Mouse (Mus musculus) macrophage (primary cell): Measurements from ENCODE around the gene Ppp1r15b. TPM values are rescaled to one million over a fixed set of nuclear protein-coding genes. Genes with fewer than 3 reads are reported as not detected.

Source experiments
- H3K27ac ChIP-seq: fragments of 350-480 bp; formaldehyde crosslinking; 2 replicates; pipeline ENCODE4 v1.9.0; 2021
- H3K36me3 ChIP-seq: fragments of 350-480 bp; formaldehyde crosslinking; 2 replicates; pipeline ENCODE4 v1.9.0; 2021; ENCODE audit errors: inconsistent target
- H3K4me3 ChIP-seq: fragments of 350-480 bp; formaldehyde crosslinking; 2 replicates; pipeline ENCODE4 v1.9.0; 2021; ENCODE audit errors: inconsistent target
- H3K79me2 ChIP-seq: fragments of 350-480 bp; formaldehyde crosslinking; 2 replicates; pipeline ENCODE4 v1.9.0; 2021; ENCODE audit errors: inconsistent target
- WGBS: methylation state at CpG from one replicate; pipeline ENCODE4 v1.1.7; 2026; ENCODE audit warnings: inconsistent platforms; ENCODE audit not compliant: missing documents; 5-methylcytosine and 5-hydroxymethylcytosine counted together
- polyA plus RNA-seq: library from polyadenylated mRNA; stranded (reverse); fragments of 250-400 nt; gene quantifications from 3 replicates; pipeline ENCODE4 v1.2.4, GENCODE M21; 2018; ENCODE audit warnings: inconsistent platforms

Ppp1r15b gene
- polyA plus RNA-seq, 1 experiment from 2014 or later = 26.8 TPM

DNA sequence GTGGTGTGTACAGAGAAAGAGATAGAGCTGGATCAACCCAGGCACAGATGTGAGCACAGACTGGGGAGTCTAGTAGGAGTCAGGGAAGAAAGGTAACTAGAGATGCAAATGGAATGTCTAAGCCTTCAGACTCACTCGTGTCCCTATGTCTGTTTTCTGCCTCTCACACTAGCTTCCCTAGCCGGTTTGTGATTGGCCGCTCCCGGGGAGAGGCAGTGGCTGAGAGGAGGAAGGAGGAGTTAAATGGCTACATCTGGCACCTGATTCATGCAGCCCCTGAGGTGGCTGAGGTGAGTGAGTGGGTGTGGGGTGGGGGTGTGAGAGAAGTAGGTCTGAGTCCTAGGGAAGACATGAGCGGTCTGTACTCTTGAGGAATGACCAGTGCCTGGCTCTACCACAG lies 28.8 kb upstream of the Ppp1r15b start:
- Histone ChIP-seq H3K79me2 (no peaks in the 10 kb centered on the region), H3K36me3 (no peaks in the 10 kb centered on the region), H3K27ac (no peak overlapping the region), H3K4me3 (no peak overlapping the region)
- 90% methylated on average over 5 of the region's 5 CpGs for WGBS

DNA sequence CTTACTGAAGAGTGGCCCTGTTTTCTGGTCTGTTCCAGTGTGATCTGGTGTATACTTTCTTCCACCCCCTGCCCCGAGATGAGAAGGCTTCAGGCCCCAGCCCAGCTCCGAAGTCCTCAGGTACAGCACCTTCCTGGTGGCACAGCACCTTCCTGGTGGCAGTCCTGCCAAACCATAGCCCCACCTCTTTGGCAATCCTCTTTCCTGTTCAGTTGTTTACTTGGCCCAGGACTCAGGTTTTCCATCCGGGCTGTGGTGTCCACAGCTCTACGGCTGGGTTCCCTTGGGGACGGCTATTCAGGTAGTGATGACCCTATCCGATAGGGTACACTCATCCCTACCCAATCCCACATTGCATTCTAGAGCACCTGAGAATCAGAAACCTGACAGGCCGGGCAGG lies 27.6 kb upstream of the Ppp1r15b start:
- 91% methylated on average over 7 of the region's 7 CpGs for WGBS
- no peak overlapping the region for H3K4me3 ChIP-seq
- H3K36me3 ChIP-seq = no peaks in the 10 kb centered on the region
- H3K79me2 ChIP-seq = no peaks in the 10 kb centered on the region
- no peak overlapping the region for H3K27ac ChIP-seq

DNA sequence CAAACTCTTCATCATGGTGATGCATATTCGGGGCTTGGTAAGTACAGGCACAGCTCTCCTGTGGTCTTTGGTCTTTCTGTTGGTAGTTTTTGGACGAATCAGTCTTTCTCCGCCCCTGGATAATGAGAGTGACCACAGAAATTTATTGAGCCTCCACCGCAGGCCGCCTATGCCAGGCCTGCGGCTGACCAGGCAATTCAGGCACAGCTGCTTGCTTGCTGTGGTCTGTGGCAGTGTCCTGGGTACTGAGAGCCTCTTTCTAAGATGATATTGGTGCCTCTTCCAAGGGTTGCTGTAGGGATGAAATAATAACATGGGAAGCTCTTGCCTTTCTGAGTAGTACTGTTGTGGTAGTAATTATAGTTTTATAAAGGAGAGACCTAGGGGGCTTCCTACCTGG lies 27.1 kb upstream of the Ppp1r15b start:
- H3K4me3 ChIP-seq = no peak overlapping the region
- no peaks in the 10 kb centered on the region for H3K36me3 ChIP-seq
- no peak overlapping the region for H3K27ac ChIP-seq
- WGBS = 93% methylated on average over 6 of the region's 6 CpGs
- H3K79me2 ChIP-seq = no peaks in the 10 kb centered on the region

DNA sequence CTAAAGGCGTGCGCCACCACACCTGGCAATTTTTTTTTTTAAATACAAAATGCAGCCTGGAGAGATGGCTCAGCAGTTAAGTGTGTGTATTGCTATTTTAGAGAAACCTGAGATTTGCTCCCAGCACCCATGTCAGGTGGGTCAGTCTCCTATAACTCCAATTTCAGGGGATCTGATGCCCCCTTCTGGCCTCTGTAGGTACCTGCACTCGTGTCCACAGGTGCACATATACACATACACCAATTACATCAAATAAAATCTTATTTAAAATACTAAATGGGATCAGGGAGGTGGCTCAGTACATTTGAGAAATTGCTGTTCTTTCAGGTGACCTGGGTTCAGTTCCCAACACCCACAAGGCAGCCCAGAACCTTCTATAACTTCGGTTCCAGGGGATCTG lies 14.8 kb upstream of the Ppp1r15b start:
- 93% methylated on average over 2 of the region's 4 CpGs for WGBS
- no peak overlapping the region for H3K4me3 ChIP-seq
- H3K36me3 ChIP-seq = no peaks in the 10 kb centered on the region
- no peak overlapping the region for H3K27ac ChIP-seq
- no peaks in the 10 kb centered on the region for H3K79me2 ChIP-seq

DNA sequence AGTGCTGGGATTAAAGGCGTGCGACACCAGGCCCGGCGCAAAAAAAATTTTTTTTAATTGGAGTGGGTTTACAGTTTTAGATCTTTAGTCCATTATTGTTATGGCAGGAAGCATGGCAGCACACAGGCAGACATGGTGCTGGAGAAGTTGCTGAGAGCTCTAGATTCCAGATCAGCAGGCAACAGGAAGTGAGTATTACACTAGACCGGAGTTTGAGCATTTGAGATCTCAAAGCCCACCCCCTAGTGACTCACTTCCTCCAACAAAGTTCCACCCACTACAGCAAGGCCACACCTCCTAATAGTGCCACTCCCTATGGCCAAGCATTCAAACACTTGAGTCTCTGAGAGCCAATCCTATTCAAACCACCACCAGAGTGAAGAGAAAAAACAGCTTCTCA lies 12.8 kb upstream of the Ppp1r15b start:
- no peak overlapping the region for H3K4me3 ChIP-seq
- H3K79me2 ChIP-seq = no peaks in the 10 kb centered on the region
- WGBS = 78% methylated on average over 5 of the region's 5 CpGs
- H3K36me3 ChIP-seq = no peaks in the 10 kb centered on the region
- no peak overlapping the region for H3K27ac ChIP-seq

DNA sequence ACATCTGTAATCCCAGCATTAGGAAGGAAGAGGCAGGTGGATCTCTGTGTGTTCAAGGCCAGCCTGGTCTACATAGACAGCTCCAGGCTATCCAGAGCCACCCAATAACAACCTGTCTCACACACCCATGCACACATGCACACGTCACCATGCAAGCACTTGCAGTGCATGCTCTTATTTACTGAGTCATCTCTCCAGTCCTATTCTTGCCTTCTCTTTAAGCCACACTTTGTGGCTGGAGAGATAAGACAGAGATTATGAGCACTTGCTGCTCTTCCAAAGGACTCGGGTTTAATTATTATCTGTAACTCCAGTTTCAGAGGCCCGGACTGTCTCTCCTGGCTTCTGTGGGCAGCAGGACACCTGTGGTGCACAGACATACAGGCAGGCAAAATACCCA lies 12.1 kb upstream of the Ppp1r15b start:
- H3K4me3 ChIP-seq = no peak overlapping the region
- H3K27ac ChIP-seq = no peak overlapping the region
- no peaks in the 10 kb centered on the region for H3K36me3 ChIP-seq
- WGBS = 100% methylated on average over 3 of the region's 3 CpGs
- no peaks in the 10 kb centered on the region for H3K79me2 ChIP-seq

DNA sequence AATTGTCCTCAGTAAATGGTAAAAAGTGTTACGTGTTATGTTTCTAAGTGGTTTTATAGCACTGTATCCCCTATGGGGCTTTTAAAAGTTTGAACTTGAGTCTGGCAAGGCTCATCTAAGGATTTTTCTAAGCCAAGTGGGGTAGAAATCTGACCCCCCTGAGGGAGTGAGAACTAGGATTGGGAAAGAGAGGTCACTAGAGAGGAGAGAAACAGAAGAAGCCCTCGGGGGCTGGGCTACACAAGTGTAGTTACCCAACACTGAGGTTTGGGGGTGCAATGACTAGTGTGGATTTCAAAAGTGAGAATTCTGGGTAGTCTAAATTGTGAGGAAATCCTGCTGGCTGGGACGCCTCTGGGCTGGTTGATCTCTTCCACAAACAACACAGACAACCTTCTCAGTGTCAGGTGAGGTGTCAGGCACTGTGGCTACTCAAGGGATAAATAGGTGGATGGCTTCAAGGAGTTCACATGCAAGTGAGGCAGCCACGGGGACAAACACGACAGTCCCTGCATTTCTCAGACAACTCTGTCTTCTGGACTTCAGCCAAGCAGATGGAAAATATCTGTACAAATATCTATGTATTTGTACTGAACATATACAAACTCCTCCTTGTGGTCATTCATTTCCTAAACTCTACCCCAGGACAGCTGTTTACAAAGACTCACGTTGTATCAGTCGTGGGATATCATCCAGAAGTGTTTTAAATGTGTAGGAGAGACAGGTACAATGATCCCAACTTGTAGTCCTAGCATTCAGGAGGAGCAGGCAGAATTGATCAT lies 10.8 kb upstream of the Ppp1r15b start:
- H3K79me2 ChIP-seq = no peaks in the 10 kb centered on the region
- H3K4me3 ChIP-seq = no peak overlapping the region
- WGBS = 46% methylated on average over 7 of the region's 7 CpGs
- H3K36me3 ChIP-seq = no peaks in the 10 kb centered on the region
- no peak overlapping the region for H3K27ac ChIP-seq

DNA sequence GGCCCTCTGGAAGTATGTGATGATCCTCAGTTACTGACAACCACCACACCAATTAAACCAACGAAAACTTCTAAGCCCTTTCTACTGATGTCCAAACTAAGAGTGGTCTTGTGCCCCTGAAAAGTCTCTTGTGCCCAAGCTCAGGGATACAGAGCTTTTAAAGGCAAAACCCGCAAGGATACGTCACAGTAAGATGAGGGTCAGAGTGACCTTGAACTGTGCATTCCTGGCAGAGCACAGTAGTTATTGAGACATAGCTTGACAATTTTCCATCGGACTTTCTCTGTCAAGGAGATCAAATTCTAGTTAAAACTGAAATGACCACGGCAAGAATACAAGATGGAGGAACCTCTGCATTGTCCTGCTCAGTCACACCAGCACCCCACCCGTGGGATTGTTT lies 9.7 kb upstream of the Ppp1r15b start:
- no peak overlapping the region for H3K4me3 ChIP-seq
- no peaks in the 10 kb centered on the region for H3K36me3 ChIP-seq
- 72% methylated on average over 6 of the region's 6 CpGs for WGBS
- H3K79me2 ChIP-seq = no peaks in the 10 kb centered on the region
- H3K27ac ChIP-seq = no peak overlapping the region

DNA sequence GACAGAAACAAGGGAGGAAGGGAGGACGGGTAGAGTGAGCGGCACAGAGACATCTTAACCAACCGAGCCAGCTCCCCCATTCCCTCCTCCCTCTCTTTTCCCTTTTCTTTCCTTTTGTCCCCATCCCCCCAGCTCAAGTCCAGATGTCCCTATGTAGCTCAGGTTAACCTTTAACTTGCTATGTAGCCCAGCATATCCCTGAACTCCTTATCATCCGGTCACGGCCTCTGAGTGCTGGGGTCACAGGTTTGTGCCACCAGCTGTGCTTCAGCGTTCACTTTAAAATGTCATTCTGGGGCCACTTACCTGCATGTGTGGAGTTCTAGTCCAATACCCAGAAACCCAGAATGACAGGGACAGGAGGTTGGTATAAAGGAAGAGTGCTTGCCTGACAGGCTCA lies 6.8 kb upstream of the Ppp1r15b start:
- 97% methylated on average over 6 of the region's 6 CpGs for WGBS
- Histone ChIP-seq H3K27ac (no peak overlapping the region), H3K4me3 (no peak overlapping the region), H3K79me2 (no peaks in the 10 kb centered on the region), H3K36me3 (no peaks in the 10 kb centered on the region)

DNA sequence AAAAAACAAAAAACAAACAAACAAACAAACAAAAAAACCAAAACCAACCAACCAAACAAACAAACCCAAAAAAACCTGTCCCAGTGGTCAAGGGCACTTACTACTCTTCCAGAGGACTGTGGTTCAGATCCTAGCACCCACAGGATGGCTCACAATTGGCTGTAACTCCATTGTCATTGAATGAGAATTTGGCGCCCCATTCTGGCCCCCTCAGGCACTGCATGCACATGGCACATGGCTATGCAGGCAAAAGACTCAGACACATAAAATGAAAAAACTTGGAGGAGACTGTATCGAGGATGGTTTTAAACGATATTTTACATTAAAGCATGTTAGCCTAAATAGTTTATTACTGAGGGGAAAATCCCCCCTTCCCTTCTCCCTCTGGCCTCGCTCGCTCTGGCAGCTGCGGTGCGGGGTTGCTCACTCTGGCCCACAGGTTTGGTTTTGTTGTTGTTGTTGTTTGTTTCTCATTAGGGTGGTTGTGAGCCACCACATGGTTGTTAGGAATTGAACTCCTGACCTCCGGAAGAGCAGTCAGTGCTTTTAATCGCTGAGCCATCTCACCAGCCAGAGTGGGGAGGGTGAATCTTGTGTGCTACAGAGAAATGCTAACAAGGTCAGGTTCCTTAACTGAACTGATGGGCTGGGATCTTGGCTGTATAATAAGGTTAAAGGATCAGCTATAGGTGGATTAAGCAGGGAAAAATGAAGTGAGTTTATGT lies 5.1 kb upstream of the Ppp1r15b start:
- WGBS = 81% methylated on average over 8 of the region's 9 CpGs

DNA sequence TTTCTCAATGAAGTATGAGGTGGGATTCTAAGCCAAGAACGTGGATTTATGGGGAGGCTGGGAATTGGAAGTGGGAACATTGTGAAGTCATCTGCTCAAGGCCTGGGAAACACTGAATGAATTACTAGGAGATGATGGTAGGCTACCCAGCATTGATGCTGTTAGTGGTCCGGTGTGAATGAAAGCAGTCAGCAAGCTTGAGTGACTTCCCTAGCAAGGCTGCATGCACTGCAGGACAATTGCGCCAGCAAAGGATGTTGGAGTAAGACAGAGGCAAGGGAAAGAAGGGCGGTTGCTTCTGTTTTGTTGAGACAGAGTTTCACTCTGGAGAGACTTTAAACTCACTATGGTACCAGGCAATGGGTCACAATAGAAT lies 4.6 kb upstream of the Ppp1r15b start:
- Histone ChIP-seq H3K36me3 (no peaks in the 10 kb centered on the region), H3K4me3 (no peak overlapping the region), H3K27ac (no peak overlapping the region), H3K79me2 (peaks cover under 1% of the 10 kb centered on the region; the same call in 1 of the 2 replicates)
- 64% methylated on average over 4 of the region's 4 CpGs for WGBS

More for the DNA sequence above, 5.1 kb upstream of the Ppp1r15b start:
- no peaks in the 10 kb centered on the region for H3K79me2 ChIP-seq
- H3K36me3 ChIP-seq = no peaks in the 10 kb centered on the region
- no peak overlapping the region for H3K27ac ChIP-seq
- H3K4me3 ChIP-seq = no peak overlapping the region

DNA sequence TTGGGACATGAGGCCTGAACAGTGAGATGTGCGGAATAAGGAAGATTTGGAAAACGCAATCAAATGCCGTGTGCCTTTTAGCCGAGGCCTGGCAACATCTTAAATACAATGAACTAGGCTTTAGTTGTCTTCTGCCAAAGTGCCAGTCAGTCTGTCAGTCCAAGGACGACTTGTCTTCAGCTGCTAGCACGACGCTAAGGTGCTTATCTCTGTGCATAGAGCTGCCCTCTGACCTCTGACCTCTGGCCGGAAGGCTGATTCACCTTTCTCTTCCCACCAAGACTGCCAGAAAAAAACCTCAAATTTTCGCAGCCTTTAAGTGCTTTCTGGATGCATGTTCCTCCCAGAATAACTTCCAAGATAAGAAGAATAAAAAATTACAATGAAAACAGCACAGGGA lies 3.6 kb upstream of the Ppp1r15b start:
- H3K79me2 ChIP-seq = peaks cover 10% of the 10 kb centered on the region
- H3K36me3 ChIP-seq = no peaks in the 10 kb centered on the region
- H3K4me3 ChIP-seq = no peak overlapping the region
- WGBS = 94% methylated on average over 9 of the region's 9 CpGs
- no peak overlapping the region for H3K27ac ChIP-seq

DNA sequence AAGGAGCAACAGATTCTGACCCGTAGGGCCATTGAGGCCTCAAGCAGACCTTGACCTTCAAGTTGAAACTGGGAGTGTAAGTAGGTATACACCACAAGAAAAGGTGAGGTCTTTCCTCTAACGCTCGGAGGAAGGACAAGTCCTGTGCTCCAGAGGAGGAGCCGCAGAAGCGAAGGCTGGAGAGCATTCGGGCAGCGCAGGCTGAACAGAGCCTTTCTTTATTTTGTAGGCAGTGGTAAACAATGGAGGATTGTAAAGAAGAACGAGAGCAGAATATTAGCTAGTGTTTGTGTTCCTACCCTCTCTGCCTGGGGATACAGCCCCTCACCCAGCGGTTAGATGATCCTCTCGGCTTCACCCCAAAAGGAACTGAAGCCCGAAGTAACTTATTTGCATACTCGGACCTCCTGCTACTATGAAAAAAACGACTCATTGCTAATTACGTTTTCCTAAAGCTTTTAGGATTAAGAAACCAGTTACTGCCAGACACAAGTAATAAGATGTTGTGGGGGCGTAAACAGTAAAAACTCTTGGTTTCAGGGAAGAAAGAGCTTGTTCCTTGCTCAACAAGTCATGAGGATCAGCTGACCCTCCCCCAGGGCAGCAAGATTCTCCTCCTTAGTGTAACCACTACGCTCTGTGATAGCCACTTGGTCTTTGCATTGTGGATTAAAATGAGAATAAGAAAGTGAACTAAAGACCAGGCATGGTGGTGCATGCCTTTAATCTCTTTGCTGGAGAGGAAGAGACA lies 1.3 kb upstream of the Ppp1r15b start:
- Histone ChIP-seq H3K4me3 (no peak overlapping the region; the same call in 1 of the 2 replicates), H3K79me2 (peaks cover 33% of the 10 kb centered on the region), H3K27ac (peak overlapping the region; percentile 75), H3K36me3 (no peaks in the 10 kb centered on the region)
- WGBS = 34% methylated on average over 16 of the region's 16 CpGs

DNA sequence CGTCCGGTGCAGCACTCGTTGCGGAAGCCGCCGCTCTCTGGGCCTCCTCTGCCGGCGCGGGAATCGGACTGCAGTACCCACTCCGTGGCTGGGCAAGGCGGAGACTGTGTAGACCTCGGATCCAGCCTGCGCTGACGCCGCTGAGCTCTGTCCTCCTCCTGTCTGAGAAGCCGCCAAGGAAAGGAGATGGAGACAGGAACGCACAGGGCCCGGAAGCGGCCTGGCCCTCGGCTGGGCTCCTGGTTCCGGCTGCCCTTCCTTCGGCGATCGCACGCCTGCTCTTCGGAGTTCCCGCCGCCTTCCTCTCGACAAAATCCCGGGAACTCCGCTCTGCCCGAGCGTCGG lies 590 bp downstream of the Ppp1r15b start:
- H3K79me2 ChIP-seq = peaks cover 52% of the 10 kb centered on the region
- under 1% methylated on average over 35 of the region's 35 CpGs for WGBS
- H3K36me3 ChIP-seq = 0 out of 2 replicates have a peak, but pooled peaks cover 2% of the 10 kb centered on the region
- H3K4me3 ChIP-seq = peak overlapping the region; percentile 97
- H3K27ac ChIP-seq = peak overlapping the region; percentile 92

DNA sequence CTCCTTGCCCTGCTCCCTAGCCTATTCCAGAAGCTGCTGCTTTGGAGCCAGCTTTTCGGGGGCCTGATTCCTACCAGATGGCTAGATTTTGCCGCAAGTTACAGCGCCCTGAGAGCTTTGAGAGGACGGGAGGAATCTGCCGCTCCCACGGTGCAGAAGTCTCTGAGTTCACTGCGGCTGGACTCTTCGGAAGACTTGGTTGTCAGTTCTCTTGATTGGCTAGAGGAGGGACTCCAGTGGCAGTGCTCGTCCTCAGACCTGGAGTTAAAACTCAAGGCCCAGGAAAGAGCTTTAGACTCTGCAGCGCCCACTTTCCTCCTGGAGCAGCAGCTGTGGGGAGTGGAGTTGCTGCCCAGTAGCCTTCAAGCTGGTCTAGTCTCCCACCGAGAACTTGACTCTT lies 993 bp downstream of the Ppp1r15b start:
- peak overlapping the region; percentile 97 for H3K4me3 ChIP-seq
- peaks cover 56% of the 10 kb centered on the region for H3K79me2 ChIP-seq
- peak overlapping the region; percentile 92 for H3K27ac ChIP-seq
- WGBS = 0% methylated on average over 11 of the region's 11 CpGs
- peaks cover 6% of the 10 kb centered on the region; the same call in 1 of the 2 replicates for H3K36me3 ChIP-seq
